Mouse (Mus musculus) neural tube, embryonic 13.5 days (tissue): Measurements from ENCODE around the gene Adap1. TPM values are rescaled to one million over a fixed set of nuclear protein-coding genes. Genes with fewer than 3 reads are reported as not detected.

ENCODE experiments used
- ATAC-seq: fragments of 200-750 bp; cut with Nextera tagmentation; 2 replicates; pipeline ENCODE4 v1.8.0; 2017; ENCODE audit warnings: low read depth, mild to moderate bottlenecking, moderate TSS enrichment, moderate library complexity
- H3K27ac ChIP-seq: fragments of 300-500 bp; sonication (generic); replicated peaks from 2 replicates; pipeline ENCODE4 v1.5.1; 2015; ENCODE audit warnings: moderate library complexity, mild to moderate bottlenecking, inconsistent platforms
- H3K27me3 ChIP-seq: fragments of 300-500 bp; sonication (generic); 2 replicates; pipeline ENCODE4 v1.6.1; 2015; ENCODE audit warnings: mild to moderate bottlenecking, inconsistent platforms
- H3K36me3 ChIP-seq: fragments of 300-500 bp; sonication (generic); 2 replicates; pipeline ENCODE4 v1.6.1; 2015; ENCODE audit warnings: mild to moderate bottlenecking, inconsistent platforms
- H3K4me1 ChIP-seq: fragments of 300-500 bp; sonication (generic); replicated peaks from 2 replicates; pipeline ENCODE4 v1.6.1; 2015; ENCODE audit warnings: inconsistent platforms
- H3K4me2 ChIP-seq: fragments of 300-500 bp; sonication (generic); 2 replicates; pipeline ENCODE4 v1.6.1; 2015; ENCODE audit warnings: inconsistent platforms, mild to moderate bottlenecking, moderate library complexity
- H3K4me3 ChIP-seq: fragments of 300-500 bp; sonication (generic); 2 replicates; pipeline ENCODE4 v1.5.1; 2015; ENCODE audit warnings: mild to moderate bottlenecking, inconsistent platforms
- H3K9ac ChIP-seq: fragments of 300-500 bp; sonication (generic); 2 replicates; pipeline ENCODE4 v1.6.1; 2015; ENCODE audit warnings: moderate library complexity, mild to moderate bottlenecking, inconsistent platforms
- H3K9me3 ChIP-seq: fragments of 300-500 bp; sonication (generic); 2 replicates; pipeline ENCODE4 v1.6.1; 2016; ENCODE audit warnings: inconsistent platforms
- WGBS: fragments of 180-500 bp; shearing (Covaris S2); methylation state at CpG from one replicate; pipeline ENCODE4 v1.1.7; 2015; 5-methylcytosine and 5-hydroxymethylcytosine counted together
- polyA plus RNA-seq: library from polyadenylated mRNA; unstranded; fragments of >200 nt; fragmentation: Nextera tagmentation; extraction: Ambion mirVana; gene quantifications from 2 replicates; pipeline ENCODE4 v1.2.1, GENCODE M21; 2015

Adap1 gene
- polyA plus RNA-seq, 1 experiment from 2014 or later, result 66.3 TPM

DNA sequence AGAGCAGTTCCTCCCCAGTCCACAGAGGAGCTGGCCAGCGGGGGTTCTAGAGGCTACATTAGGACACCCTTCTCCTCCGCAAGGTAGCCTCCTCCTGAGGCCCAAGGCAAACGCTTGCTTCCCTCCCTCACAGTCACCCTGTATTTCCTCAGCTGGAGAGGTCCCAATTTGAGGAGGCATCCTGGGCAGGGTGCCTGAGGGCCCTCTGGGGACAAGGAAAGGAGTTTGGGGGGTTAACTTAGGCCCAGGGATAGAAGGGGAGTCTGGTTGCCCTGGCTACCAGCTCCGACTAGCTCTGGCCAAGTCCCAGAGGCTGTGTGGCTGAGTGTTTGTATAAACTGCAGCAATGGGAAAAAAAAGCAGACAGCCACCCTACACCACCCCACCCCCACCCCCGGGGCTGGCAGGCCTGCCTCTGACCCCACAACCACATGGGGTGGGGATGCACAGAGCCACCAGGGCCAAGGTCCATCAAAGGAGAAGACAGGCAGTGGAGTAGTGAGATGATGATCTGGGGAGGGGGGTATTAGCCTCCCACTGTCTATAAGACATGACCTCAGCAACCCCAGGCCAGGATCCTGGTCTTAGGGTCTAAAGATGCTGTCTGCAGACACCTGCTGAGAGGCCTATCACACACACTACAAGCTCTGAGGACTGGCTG is 39.6 kb upstream of the Adap1 start:
- peaks cover 16% of the 10 kb centered on the region for H3K4me1 ChIP-seq
- 37% methylated on average over 5 of the region's 5 CpGs for WGBS
- H3K36me3 ChIP-seq, result no peaks in the 10 kb centered on the region
- H3K27ac ChIP-seq, result peak overlapping the region; percentile 57
- no peaks in the 10 kb centered on the region for H3K27me3 ChIP-seq
- no peak overlapping the region for H3K4me2 ChIP-seq
- peak overlapping the region; percentile 38 for H3K9ac ChIP-seq
- no peak overlapping the region for H3K4me3 ChIP-seq
- no peaks in the 10 kb centered on the region for H3K9me3 ChIP-seq
- peak; percentile 38 for ATAC-seq

DNA sequence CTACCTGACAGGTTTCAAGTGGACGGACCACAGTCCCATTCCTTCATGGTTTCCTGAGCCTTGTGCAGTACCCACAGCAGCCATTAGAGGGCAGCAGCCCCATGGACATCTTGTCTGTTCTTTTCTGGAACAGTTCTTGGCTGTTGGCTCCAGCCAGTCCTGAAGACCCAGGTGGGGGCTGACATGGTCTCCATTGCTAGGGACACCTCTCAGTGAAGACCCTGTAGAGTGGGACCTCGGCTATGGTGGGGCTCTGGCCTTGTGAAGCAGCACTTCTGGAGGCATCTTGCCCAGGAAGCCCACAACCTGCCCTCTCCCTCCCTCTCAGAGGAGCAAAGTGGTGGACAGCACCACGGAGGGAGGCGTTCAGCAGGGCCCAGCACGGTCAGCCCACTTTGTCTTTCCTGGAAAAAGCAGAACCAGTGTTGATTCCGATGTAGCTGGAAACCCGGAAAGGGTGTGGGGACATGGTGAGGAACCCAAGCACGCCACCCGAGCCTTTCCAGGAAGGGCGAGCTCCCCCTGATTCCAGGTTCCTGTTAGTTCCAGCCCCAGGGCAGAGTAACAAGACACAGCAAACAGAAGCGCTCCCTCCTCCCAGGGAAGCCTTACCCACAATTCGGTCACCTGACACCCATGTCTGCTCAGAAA is 39.0 kb upstream of the Adap1 start:
- WGBS, result 43% methylated on average over 12 of the region's 12 CpGs
- Histone ChIP-seq H3K36me3 (no peaks in the 10 kb centered on the region), H3K27ac (peak overlapping the region; percentile 57), H3K4me1 (peaks cover 13% of the 10 kb centered on the region), H3K4me3 (no peak overlapping the region), H3K9me3 (no peaks in the 10 kb centered on the region), H3K27me3 (no peaks in the 10 kb centered on the region), H3K4me2 (no peak overlapping the region), H3K9ac (peak overlapping the region; percentile 38)
- peak; percentile 77 for ATAC-seq

DNA sequence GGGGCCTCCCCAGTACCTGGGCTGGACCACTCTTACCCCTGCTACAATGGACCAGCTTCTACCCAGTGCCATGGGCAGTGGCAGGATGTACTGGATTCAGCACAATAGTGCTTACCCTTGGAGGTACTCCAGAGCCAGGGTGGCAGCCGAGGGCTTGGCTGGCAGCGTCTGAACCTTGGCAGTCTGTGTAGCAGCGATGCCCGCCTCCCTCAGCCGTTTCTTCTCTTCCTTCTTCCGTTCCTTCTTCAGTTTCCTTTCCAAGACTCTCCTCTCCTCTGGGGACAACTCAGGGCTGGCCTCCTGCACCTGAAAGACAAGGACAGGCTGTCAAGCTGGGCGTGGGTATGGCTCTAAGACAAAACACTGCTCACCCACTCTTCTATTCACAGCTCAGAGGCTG is 38.4 kb upstream of the Adap1 start:
- H3K4me2 ChIP-seq, result no peak overlapping the region
- no peaks in the 10 kb centered on the region for H3K9me3 ChIP-seq
- ATAC-seq, result no peak
- no peak overlapping the region for H3K27ac ChIP-seq
- H3K36me3 ChIP-seq, result no peaks in the 10 kb centered on the region
- H3K4me3 ChIP-seq, result no peak overlapping the region
- WGBS, result 74% methylated on average over 7 of the region's 7 CpGs
- no peak overlapping the region for H3K9ac ChIP-seq
- H3K27me3 ChIP-seq, result no peaks in the 10 kb centered on the region
- H3K4me1 ChIP-seq, result peaks cover 13% of the 10 kb centered on the region

DNA sequence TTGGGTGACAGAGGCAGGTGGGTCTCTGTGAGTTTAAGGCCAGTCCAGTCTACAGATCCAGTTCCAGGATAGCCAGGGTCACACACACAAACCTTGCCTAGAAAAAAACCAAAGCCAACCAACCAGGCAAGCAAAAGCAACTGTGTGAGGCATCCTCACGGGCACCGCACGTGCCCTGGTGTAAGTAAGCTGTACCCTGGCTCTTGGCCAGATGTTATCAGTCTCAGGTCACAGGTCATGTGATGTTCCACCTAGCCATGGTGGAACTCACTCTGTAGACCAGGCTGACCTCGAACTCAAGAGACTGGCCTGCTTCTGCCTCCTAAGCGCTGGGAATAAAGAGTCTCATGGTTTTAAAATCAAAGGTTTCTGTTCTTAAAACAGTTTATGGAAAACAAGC is 33.8 kb upstream of the Adap1 start:
- no peak for ATAC-seq

DNA sequence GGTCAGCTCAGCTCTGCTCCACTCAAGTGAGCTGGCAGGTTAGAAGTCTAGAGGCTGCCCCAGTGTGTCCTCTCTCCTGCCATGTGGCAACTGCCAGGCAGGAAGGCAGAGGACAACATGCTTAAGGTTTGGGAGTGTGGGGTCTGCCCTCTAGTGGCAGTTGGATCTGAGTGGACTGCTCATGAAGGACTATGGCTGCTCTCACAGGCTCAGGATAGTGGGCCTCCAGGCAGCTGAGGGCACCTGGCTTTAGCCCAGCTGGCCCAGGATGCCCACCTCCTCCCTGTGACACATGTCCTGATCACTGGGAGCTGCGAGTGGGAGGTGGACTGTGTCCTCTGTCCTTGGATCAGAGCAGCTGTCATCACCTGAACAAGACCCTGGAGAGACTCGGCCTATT is 33.2 kb upstream of the Adap1 start:
- WGBS, result 88% methylated on average over 2 of the region's 2 CpGs

More for the DNA sequence above, 33.8 kb upstream of the Adap1 start:
- Histone ChIP-seq H3K9ac (no peak overlapping the region), H3K27ac (no peak overlapping the region), H3K36me3 (no peaks in the 10 kb centered on the region), H3K4me3 (no peak overlapping the region), H3K4me1 (peaks cover 16% of the 10 kb centered on the region), H3K27me3 (no peaks in the 10 kb centered on the region), H3K9me3 (no peaks in the 10 kb centered on the region), H3K4me2 (no peak overlapping the region)
- 94% methylated on average over 5 of the region's 5 CpGs for WGBS

DNA sequence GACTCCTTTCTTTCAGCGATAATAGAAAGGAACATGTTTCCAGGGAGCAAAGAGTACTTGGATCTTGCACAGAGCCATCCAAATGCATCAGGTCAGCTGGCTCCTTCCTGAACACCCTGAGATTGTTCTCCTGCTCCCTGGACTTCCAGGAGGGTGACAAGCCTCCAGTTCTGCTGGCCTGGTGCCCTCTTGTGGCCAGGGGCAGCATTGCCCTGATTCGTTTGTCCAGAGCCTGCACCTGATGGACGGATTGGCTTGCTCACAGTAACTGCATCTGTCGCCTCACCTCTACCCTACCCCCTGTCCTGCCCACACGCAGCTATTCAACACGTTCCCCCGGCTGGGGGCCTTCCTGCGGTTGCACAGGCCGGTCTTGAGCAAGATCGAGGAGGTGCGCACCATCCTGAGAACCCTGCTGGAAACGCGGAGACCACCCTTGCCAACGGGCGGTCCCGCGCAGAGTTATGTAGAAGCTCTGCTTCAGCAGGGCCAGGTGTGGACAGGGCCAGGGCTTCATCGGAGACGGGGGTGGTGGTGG is 29.9 kb upstream of the Adap1 start:
- Histone ChIP-seq H3K36me3 (no peaks in the 10 kb centered on the region), H3K27ac (no peak overlapping the region), H3K27me3 (peaks cover 6% of the 10 kb centered on the region), H3K4me3 (no peak overlapping the region), H3K4me2 (no peak overlapping the region), H3K9me3 (no peaks in the 10 kb centered on the region), H3K4me1 (peaks cover 21% of the 10 kb centered on the region), H3K9ac (no peak overlapping the region)
- ATAC-seq, result no peak
- WGBS, result 39% methylated on average over 19 of the region's 19 CpGs

More for the DNA sequence above, 33.2 kb upstream of the Adap1 start:
- no peak overlapping the region for H3K4me2 ChIP-seq
- H3K27me3 ChIP-seq, result no peaks in the 10 kb centered on the region
- no peak overlapping the region for H3K27ac ChIP-seq
- ATAC-seq, result no peak
- H3K9ac ChIP-seq, result no peak overlapping the region
- no peak overlapping the region for H3K4me3 ChIP-seq
- no peaks in the 10 kb centered on the region for H3K9me3 ChIP-seq
- H3K4me1 ChIP-seq, result peaks cover 15% of the 10 kb centered on the region
- no peaks in the 10 kb centered on the region for H3K36me3 ChIP-seq

DNA sequence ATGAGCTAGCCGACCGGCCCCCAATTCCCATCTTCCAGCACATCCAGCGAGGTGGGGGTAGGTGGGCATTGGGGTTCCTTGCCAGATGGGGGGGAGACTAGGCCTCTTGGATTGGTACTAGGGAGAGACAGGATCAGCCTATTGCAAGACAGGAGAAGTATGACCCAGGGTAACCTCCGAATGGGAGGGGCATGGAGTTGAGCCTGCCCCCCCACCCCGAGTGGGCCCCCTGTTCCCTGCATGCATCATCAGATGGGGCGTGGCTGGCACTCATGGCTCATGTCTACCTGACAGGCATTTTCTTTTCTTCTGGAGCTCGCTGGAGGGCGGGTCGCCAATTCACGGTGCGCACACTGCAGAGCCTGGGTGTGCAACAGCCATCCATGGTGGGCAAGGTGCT is 28.5 kb upstream of the Adap1 start:
- no peak for ATAC-seq
- H3K9me3 ChIP-seq, result no peaks in the 10 kb centered on the region
- no peak overlapping the region for H3K4me2 ChIP-seq
- no peak overlapping the region for H3K27ac ChIP-seq
- no peak overlapping the region for H3K9ac ChIP-seq
- no peaks in the 10 kb centered on the region for H3K36me3 ChIP-seq
- H3K4me3 ChIP-seq, result no peak overlapping the region
- H3K4me1 ChIP-seq, result peaks cover 21% of the 10 kb centered on the region
- 90% methylated on average over 11 of the region's 11 CpGs for WGBS
- peaks cover 6% of the 10 kb centered on the region for H3K27me3 ChIP-seq

DNA sequence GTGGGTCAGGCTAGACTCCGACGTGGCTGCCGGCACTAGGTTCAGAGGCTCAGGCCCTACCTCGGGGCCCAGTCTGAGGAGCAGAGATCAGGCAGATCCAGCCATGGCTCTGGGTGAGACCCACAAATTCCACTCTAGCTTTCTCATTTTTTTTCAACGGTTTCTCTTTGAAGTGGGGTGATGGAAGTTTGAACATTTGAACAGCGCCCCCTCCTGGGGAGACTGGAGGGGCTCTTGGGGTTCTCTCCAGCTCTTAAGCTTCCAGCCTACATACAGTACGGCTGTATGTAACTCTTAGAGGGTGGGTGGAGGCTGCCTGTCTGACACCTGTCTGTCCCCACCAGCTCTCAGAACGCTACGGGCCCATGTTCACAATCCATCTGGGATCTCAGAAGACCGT is 28.1 kb upstream of the Adap1 start:
- H3K4me3 ChIP-seq, result no peak overlapping the region
- peaks cover 21% of the 10 kb centered on the region for H3K4me1 ChIP-seq
- H3K4me2 ChIP-seq, result no peak overlapping the region
- ATAC-seq, result no peak
- WGBS, result 66% methylated on average over 10 of the region's 10 CpGs
- no peak overlapping the region for H3K9ac ChIP-seq
- H3K27me3 ChIP-seq, result peaks cover 6% of the 10 kb centered on the region
- H3K27ac ChIP-seq, result no peak overlapping the region
- no peaks in the 10 kb centered on the region for H3K9me3 ChIP-seq
- no peaks in the 10 kb centered on the region for H3K36me3 ChIP-seq

DNA sequence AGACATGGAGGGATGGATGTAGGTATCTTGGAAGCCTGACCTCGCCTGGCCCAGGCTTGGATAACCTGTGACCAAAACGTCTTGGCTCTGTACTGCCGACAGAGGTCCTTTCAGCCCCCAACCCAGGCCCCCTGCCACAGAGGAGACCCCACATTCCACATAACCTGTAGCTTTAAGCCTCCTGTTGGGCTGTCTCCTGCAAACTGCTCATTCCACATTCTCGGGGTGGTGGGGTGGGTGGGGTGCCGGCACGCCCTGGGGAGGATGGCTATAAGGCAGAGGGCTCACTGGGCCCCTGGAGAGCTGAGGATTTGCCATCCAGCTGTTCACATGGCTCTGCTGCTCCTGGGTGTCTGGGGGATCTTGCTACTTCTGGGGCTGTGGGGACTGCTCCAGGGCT is 26.9 kb upstream of the Adap1 start, which contains the start of gene Cyp2w1:
Gene Cyp2w1 (plus strand): TSS at position 301 of the 400 bp plus-strand sequence.
- H3K4me2 ChIP-seq, result no peak within 1 kb of the TSS
- H3K27ac ChIP-seq, result no peak within 1 kb of the TSS
- no peak for ATAC-seq
- peaks cover 14% of the 10 kb centered on the region for H3K4me1 ChIP-seq
- no peaks in the 10 kb centered on the region for H3K9me3 ChIP-seq
- WGBS, result 61% methylated on average over 6 of the region's 6 CpGs
- no peak within 1 kb of the TSS for H3K4me3 ChIP-seq
- peak within 1 kb of the TSS; percentile 26; the same call in 1 of the 2 replicates for H3K9ac ChIP-seq
- no peaks in the 10 kb centered on the region for H3K36me3 ChIP-seq
- peaks cover 6% of the 10 kb centered on the region for H3K27me3 ChIP-seq

DNA sequence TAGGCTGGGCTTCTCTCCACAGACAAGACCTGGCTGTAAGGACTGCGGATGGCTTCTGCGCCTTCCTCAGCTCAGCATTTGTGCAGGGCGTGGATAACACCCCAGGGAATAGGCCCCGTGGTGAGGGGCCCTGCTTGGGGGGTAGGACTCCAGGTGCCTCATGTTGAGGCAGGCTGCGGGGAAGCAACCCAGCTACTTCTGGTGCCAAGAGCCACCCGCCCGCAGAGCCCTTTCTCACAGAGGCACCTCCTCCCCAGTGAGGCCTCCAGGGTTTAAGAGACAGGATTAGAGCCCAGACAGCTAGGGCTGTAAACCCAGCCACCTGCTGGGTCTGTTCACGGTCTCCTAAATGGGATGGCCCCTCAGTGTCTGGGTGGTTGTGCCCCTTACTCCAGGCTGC is 26.2 kb upstream of the Adap1 start:
- Histone ChIP-seq H3K27me3 (peaks cover 6% of the 10 kb centered on the region), H3K9me3 (no peaks in the 10 kb centered on the region), H3K36me3 (no peaks in the 10 kb centered on the region), H3K4me1 (peaks cover 7% of the 10 kb centered on the region), H3K9ac (peak overlapping the region; percentile 26; the same call in 1 of the 2 replicates), H3K4me2 (no peak overlapping the region), H3K27ac (no peak overlapping the region), H3K4me3 (no peak overlapping the region)
- no peak for ATAC-seq
- 22% methylated on average over 8 of the region's 8 CpGs for WGBS

DNA sequence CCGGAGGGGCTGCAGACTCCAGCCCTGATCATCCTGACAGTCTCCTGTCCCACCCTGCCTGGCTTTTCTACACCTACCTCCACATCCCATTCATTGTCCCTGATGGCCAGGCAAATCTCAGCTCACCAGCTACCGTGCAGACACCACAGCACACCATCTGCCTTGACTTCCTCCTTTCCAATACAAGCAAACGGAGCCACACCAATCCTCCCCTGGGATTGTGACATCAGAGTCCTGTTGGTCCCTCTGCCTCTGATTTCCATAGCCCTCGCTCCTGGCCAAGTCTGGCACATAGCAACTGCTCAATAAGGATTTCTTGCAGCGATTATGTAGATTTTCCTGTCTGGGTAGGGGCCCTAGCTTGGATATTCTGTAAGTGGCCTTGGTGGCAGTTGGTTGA is 25.7 kb upstream of the Adap1 start, which contains the start of gene Cox19:
Gene Cox19 (minus strand): TSS at position 285 of the 400 bp plus-strand sequence.
- no peak for ATAC-seq
- peaks cover 5% of the 10 kb centered on the region for H3K4me1 ChIP-seq
- H3K36me3 ChIP-seq, result no peaks in the 10 kb centered on the region
- WGBS, result 60% methylated on average over 5 of the region's 5 CpGs
- no peak within 1 kb of the TSS for H3K4me3 ChIP-seq
- no peak within 1 kb of the TSS for H3K4me2 ChIP-seq
- peaks cover 6% of the 10 kb centered on the region for H3K27me3 ChIP-seq
- H3K9ac ChIP-seq, result peak within 1 kb of the TSS; percentile 26; the same call in 1 of the 2 replicates
- no peak within 1 kb of the TSS for H3K27ac ChIP-seq
- H3K9me3 ChIP-seq, result no peaks in the 10 kb centered on the region

DNA sequence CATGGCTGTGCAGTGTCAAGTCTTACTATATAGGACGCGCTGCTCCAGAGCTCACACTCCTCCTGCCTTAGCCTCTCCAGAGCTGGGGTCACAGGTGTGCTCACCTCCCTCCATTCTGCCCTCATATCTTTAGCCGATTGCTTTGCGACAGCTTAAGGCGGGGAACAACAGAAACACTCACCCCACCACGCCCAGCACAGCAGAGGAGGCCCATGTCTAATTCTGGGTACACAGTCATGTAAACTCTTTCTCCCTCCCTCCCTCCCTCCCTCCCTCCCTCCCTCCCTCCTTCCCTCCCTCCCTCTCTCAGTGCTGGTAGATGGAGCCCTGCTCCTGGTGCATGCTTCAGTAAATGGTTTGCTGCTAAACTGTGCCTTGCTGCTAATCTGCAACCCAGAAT is 24.3 kb upstream of the Adap1 start:
- Histone ChIP-seq H3K27ac (no peak overlapping the region), H3K9me3 (no peaks in the 10 kb centered on the region), H3K9ac (no peak overlapping the region), H3K27me3 (peaks cover 6% of the 10 kb centered on the region), H3K4me3 (no peak overlapping the region), H3K4me2 (no peak overlapping the region), H3K36me3 (no peaks in the 10 kb centered on the region), H3K4me1 (peaks cover 11% of the 10 kb centered on the region)
- ATAC-seq, result no peak
- 75% methylated on average over 6 of the region's 6 CpGs for WGBS
